Mouse (Mus musculus) urinary bladder, postnatal 14 days (tissue): Measurements from ENCODE around the gene Sh3d21.
A peak's percentile ranks its signal among the peaks of the same experiment; 100 is the strongest.
"Not testable (repeated sequence)": the region's sequence is repeated elsewhere in the genome, so short reads cannot be mapped to it uniquely, and the experiment has no call there.

Experiments used
- DNase-seq: peaks from one replicate; pipeline ENCODE4 v3.0.0; 2021; ENCODE audit warnings: low spot score

Sh3d21 gene

GRCm38 (mm10) chr4:126163067-126163659 is at the start of gene Sh3d21:
Gene Sh3d21, minus strand, starts transcription at chr4:126163491.
- DNase-seq = peak; percentile 53

DNA sequence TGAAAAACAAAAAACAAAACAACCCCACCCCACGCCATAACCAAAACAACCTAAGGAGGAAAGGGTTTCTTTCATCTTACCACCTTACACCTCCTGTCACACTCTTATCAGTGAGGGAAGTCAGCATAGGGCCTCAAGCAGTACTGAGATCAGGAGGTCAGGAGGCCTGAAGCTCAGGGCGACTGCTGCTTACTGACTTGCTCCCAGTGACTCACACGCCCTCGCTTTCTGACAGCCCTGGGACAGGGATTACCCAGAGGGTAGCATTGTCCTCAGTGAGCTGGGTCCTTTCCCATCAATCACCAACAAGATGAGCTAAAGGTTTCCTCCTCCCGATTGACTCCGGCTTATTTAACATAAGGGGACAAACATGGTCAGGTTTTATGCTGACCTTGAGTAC is 43.8 kb upstream of the Sh3d21 start:
- no peak for DNase-seq

GRCm38 (mm10) chr4:126205386-126205785 is 42.1 kb upstream of the Sh3d21 start:
- DNase-seq = no peak

GRCm38 (mm10) chr4:126204661-126205230 is 41.5 kb upstream of the Sh3d21 start:
- no peak for DNase-seq

DNA sequence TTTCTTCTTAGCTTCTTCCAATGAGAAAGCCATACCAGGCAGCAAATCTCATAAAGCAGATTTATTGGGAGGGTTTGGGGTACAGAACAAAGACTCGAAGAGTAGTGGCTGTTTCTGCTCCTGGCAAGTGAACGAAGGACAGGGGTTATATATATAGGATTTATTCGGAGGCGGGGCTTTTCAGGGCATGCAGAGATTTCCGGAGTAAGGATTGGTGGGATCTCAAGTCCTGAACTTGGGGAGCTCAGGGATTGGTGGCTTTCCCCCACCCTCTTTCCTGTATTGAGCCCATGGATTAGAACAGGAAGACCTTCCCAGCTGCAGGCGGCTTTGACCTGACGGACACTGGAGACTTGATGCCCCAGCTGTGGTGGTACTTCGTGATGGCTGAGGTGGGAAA is 40.7 kb upstream of the Sh3d21 start:
- DNase-seq = no peak

- no peak for DNase-seq
Measured at GRCm38 (mm10) chr4:126203336-126203895, 40.1 kb upstream of the Sh3d21 start.

DNA sequence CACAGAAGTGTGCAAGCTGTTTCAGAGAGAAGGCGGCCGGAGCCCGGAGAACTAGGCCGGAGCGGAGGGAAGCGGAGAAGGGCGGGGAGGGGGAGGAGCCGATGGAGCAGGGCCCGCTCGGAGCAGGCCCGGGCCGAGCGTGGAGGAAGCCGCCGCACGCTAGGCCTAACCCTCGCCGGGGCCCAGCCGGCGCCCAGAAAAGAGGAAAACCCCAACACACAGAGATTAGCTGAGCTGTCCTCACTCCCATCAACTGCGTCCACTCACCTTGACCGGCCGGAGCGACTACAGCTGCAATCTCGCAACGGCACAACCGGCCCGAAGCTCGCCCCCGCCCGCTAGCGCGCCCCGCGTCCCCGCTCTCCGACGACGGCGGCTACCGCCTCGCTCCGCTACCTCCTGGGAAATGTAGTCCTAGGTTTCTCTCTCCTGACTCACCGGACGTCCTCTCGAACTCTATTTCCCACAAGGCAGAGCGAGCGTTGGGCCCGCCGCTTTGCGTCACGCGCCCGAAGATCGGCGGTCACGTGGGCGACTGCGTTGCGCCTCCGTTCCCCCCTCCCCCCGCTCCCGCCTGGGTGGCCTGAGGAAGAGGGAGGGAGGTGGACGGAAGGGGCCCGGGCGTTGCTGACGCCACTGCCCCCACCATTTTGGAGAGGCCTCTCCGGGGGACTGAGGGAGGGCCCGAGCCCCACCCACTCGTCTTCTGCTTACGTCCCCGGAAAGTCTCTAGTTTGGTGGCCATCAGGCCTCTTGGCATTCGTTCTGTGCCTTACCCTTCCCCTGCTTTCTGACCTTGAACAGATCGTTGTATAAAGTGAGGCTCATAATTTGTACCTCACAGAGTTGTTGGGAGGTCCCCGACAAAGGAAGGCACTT is 39.3 kb upstream of the Sh3d21 start, which contains the start of gene Thrap3:
Gene Thrap3, minus strand, starts transcription at position 458 of the 879 bp plus-strand sequence.
- peak; percentile 99 for DNase-seq

- peak; percentile 35 for DNase-seq
Measured at GRCm38 (mm10) chr4:126201514-126202302, 38.4 kb upstream of the Sh3d21 start.

GRCm38 (mm10) chr4:126200656-126201055 is 37.4 kb upstream of the Sh3d21 start:
- no peak for DNase-seq

DNA sequence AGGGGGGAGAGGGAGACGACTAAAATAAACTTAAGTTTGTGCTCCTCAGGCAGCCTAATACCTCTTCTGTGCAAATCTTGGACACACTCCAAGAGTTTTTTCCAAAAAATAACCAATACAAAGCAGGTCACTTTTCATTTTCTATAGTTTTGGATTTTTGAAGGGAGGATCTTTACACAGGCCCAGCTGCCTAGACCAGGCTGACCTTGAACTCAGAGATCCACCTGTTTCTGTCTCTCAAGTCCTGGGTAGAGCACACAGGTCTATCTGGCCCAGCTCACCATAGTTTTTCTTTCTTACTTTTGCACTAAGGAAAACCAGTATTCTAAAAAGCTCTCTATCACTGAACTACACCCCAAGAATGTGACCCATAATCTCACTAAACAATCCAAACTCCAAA is 36.7 kb upstream of the Sh3d21 start:
- DNase-seq = no peak

DNA sequence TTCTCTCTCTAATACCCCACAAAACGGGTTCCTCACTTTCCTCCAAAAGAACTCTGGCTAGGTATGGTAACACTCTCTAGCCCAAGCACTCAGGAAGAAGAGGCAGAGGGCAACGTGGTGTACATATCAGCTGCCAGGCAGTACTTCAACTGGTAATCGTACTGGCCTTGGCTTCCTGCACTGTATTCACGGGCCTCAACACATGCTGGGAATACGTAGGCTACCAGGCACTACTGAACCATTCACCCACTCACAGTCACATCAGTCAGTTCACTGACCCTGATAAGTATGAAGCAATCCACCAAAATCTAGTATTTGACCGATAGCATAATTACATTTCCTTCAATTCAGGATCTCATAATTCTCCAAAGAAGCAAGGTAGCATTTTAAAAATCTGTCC is 36.3 kb upstream of the Sh3d21 start:
- DNase-seq = no peak

GRCm38 (mm10) chr4:126197485-126197884 is 34.2 kb upstream of the Sh3d21 start:
- no peak for DNase-seq

DNA sequence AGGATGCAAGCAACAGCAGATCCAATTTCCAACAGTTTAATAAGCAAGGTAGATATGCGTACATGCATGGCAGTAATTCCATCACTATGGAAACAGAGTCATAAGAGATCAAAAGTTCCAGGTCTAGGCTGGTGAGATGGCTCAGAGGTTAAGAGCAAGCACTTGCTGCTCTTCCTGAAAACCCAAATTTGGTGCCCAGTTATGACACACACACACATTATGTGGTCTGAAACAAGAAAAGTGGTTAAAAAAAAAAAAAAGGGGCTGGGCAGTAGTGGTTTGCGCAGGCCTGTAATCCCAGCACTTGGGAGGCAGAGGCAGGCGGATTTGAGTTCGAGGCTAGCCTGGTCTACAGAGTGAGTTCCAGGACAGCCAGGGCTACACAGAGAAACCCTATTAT is 31.6 kb upstream of the Sh3d21 start:
- DNase-seq = no peak

- DNase-seq = no peak
Measured at GRCm38 (mm10) chr4:126194216-126194615, 30.9 kb upstream of the Sh3d21 start.

DNA sequence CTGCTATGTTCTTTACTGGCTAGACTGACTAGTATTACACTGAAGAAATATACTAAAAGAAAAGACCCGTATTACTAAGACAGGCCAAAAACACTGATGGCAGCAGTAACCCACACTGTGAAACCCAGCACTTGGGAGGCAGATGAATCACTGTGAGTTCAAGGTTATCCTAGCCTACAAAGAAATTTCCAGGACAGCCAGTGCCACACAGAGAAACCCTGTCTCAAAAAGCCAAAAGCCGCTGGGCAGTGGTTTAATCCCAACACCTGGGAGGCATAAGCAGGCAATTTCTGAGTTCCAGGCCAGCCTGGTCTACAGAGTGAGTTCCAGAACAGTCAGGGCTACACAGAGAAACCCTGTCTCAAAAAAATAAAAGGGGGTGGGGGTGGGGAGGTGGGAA is 27.3 kb upstream of the Sh3d21 start:
- DNase-seq = no peak

GRCm38 (mm10) chr4:126187096-126187495 is 23.8 kb upstream of the Sh3d21 start:
- no peak for DNase-seq

DNA sequence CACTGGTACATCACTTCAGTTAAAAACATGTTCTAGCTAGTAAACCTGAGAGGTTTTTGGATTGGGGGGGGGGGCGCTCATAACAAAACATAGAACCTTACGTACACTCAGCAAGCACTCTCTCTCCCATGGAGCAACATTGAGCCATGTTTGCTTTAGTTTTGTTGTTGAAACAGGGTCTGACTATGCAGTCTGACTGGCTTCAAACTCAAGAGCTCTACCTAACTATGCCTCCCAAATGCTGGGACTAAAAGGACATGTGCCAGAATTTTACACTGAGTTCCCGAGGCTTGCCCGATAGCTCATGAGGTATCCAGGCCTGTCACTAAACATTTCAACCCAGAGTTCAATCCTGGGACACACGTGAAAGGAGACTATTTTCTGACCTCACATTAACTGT is 19.7 kb upstream of the Sh3d21 start:
- no peak for DNase-seq

- peak; percentile 50 for DNase-seq
Measured at GRCm38 (mm10) chr4:126181170-126181957, 18.1 kb upstream of the Sh3d21 start.

DNA sequence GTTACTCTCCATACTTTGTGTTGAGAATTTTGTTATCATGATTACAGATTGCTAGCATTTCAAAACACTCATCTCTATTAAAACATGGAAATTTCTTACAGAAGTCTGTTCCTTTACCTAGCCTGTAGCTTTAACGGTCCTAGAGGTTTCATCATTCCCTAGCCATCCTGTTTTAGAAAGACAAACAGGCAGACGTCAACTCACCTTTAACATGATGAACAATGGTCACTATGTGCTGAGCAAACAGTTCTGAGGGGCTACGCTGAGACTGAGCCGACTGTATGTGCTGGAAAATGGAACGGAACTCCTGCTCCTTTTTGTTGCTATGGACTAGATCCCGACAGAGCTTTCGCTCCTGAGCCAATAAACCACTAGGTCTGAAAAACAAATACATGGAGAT is 12.7 kb upstream of the Sh3d21 start:
- not testable (repeated sequence) for DNase-seq

- DNase-seq = no peak
Measured at GRCm38 (mm10) chr4:126173800-126174199, 10.5 kb upstream of the Sh3d21 start.

- DNase-seq = not testable (repeated sequence)
Measured at GRCm38 (mm10) chr4:126170737-126171136, 7.4 kb upstream of the Sh3d21 start.
